Mouse (Mus musculus): ENCODE measurements at regions not wholly inside any gene's neighbourhood (a gene's known extent, or its start where the extent isn't known, plus 50 kb on each side); places are given as distances from the start of the nearest gene placed in this dataset.
A peak's percentile ranks its signal among the peaks of the same experiment; 100 is the strongest.

- DNase-seq (ENCODE audit: low spot score in 2 of 2): peak in 1 of 2 experiments; percentile 9
Observed at GRCm38 (mm10) chr12:51501185-51501584, 92.0 kb upstream of the Coch start.

GRCm38 (mm10) chr12:51502724-51503123, 90.4 kb upstream of the Coch start:
- DNase-seq (ENCODE audit: low spot score in 2 of 2): no peak

DNA sequence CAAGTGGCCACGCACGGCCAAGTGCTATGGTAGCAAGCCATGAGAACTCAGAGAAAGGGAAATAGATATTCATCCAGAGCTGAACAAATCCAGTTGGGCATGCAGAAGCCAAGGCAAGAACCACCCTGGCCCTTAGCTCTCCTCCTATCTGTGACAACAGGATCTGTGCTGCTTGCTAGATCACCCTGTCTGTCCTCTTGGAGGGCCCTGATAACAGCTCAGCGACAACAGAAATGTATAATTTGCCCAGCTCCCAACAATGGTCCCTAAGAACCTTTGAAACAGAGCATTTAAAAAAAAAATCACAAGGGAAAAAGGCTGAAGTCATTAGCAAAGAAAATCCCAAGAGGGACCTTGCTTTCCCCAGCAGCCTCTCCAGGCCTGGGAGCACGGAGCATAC, 89.4 kb upstream of the Coch start:
- no peak for DNase-seq (ENCODE audit: low spot score in 2 of 2)

DNA sequence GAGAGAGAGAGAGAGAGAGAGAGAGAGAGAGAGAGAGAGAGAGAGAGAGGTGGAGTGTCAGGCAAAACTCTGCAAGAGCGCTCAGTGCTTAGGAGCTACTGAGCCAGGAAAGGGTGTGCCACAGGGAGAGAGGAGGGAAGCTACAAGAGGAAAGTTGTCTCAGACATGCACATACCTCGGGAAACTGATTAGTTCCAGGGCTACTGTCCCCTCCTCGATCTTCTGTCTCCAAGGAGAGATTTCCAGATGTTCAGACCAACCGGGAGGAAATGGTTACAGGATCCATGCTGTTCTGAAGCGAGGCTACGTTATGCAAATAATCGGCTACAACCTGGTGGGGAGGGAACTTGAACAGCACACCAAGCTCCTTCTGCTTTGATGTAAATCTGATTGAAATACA, 88.6 kb upstream of the Coch start:
- no peak for DNase-seq (ENCODE audit: low spot score in 2 of 2)

DNA sequence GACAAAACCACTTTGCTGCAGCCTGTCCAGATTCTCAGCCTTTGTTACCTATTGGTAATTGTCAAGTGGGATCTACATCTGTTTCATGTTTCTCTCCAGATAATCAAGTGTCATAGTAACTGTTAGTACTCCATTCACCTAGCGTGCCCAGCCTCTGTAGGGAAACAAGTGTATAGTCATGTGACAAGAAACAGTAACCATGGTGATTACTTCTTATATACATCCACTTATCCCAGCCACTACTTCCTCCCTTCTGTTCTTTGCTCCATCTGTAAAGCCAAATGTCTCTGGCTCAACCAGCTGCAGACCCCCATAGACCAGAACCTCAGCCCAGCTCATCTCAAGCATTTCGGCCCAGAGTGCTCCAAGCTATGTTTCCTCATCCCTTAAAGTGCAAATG, 83.1 kb upstream of the Coch start:
- DNase-seq (ENCODE audit: low spot score in 2 of 2): no peak

GRCm38 (mm10) chr12:51516726-51517125, 76.4 kb upstream of the Coch start:
- DNase-seq (ENCODE audit: low spot score in 2 of 2): no peak

DNA sequence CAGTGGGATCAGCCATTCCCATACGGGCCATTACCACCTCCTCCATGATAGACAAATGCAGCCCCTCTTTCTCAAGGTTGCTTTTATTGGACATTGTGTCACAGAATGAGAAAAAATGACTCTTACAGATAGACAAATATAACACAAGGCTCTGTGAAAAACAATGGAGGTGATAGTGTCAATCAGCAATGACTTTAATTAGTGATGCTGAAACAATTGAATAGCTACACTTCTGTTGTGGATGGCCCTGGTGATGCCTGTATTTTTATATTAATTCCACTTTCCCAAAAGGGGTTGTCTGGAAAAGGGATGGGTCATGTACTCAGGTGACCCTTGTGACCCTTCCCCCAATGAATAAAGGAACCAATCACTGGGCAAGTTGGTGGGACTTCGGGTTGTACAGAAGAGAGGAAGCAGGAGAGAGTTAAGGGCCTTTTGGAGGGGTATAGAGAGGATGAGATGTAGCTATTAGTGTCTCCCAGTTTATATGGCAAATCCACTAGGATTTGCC, 71.5 kb upstream of the Coch start:
- DNase-seq (ENCODE audit: low spot score in 2 of 2): no peak

- no peak for DNase-seq (ENCODE audit: low spot score in 2 of 2)
Observed at GRCm38 (mm10) chr12:51523866-51524265, 69.3 kb upstream of the Coch start.

GRCm38 (mm10) chr12:51527854-51528253, 65.3 kb upstream of the Coch start:
- DNase-seq (ENCODE audit: low spot score in 2 of 2): no peak

GRCm38 (mm10) chr12:51534606-51535005, 58.5 kb upstream of the Coch start:
- no peak for DNase-seq (ENCODE audit: low spot score in 2 of 2)

DNA sequence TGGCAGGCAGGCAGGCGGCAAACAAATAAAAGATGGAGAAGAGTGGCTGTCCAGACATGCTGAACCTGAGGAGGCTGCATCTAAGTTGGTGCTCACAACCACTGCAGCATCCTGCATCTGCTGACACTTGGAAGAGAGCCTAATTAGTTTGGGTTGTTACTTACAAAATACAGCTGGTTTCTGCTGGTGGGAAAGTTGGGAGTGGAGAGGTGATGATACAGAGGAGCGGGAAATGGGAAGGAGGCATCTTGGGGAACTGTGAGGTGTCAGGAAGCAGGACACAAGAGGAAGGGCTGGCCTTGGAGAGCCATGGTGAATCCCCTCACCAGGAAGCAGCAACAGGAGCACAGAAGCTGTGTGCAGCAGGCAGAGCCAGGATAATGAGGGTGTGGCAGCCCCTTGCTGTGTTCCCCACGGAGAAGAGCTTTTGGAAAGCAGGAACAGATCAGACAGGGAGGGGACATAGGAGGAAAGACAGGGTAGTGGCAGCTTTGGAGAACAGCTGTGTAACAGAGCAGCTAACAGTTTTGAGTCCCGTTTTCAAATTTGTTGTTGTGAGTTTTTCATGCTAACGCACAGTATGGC, 58.0 kb upstream of the Coch start:
- DNase-seq (ENCODE audit: low spot score in 2 of 2): no peak
